27 mouse cellular contexts compared by ENCODE assay signal in the genomic region with DNA sequence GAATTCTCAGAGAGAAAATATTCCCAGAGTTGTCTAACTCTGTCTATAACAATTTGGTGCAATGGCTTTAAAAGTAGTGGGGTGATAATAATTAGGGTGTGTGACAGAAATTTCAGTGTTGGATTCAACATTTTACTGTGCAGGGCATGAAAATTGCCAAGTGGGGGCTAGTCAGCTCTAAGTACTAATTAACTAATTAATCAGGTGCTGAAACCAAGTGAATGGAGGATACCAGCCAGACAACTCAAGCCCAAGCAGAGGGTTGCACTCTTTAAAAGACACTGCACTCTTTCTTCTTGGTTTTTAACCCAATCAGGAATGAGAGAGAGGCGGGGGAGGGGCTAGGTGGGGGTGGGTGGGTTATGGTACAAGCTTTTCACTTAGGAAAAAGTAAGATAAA. TPM values are rescaled to one million over a fixed set of nuclear protein-coding genes. Genes with fewer than 3 reads are reported as not detected.
"Had no signal": no experiment of that assay in that cellular context is flagged by ENCODE, and none has a peak within 500 bp of the region (broad histone marks: within the 10 kb centered on the region; RNA-seq: fewer than 3 reads in every experiment).

No protein-coding gene starts in this region.

- ATAC-seq: midbrain, embryonic 15.5 days had no signal

- H3K4me1 ChIP-seq: liver, embryonic 13.5 days; neural tube, embryonic 12.5 days; neural tube, embryonic 15.5 days had no signal

- H3K27ac ChIP-seq: kidney, postnatal 0 days; layer of hippocampus, adult 2 months; left cerebral cortex, adult 2 months; liver, embryonic 13.5 days; macrophage; midbrain, embryonic 12.5 days; midbrain, embryonic 15.5 days; neural tube, embryonic 12.5 days; neural tube, embryonic 15.5 days; stomach, postnatal 0 days had no signal

- DNase-seq: kidney, adult 2 months; kidney, postnatal 25 days; layer of hippocampus, postnatal 36 days; liver, embryonic 13.5 days; lung, adult 2 months; thymus, adult 2 months; thymus, postnatal 14 days; thymus, postnatal 4 days had no signal

- H3K4me2 ChIP-seq: liver, embryonic 13.5 days; midbrain, embryonic 12.5 days; midbrain, embryonic 15.5 days; neural tube, embryonic 12.5 days; neural tube, embryonic 15.5 days had no signal

- H3K4me3 ChIP-seq: layer of hippocampus, adult 2 months; left cerebral cortex, adult 2 months; liver, embryonic 13.5 days; midbrain, embryonic 12.5 days; midbrain, embryonic 15.5 days; neural tube, embryonic 12.5 days; neural tube, embryonic 15.5 days had no signal

- H3K9ac ChIP-seq: liver, embryonic 13.5 days; midbrain, embryonic 12.5 days; midbrain, embryonic 15.5 days; neural tube, embryonic 12.5 days; neural tube, embryonic 15.5 days had no signal

- H3K9me3 ChIP-seq: liver, embryonic 13.5 days; midbrain, embryonic 15.5 days; neural tube, embryonic 12.5 days; neural tube, embryonic 15.5 days had no signal

- H3K27me3 ChIP-seq: midbrain, embryonic 12.5 days; midbrain, embryonic 15.5 days; neural tube, embryonic 12.5 days; neural tube, embryonic 15.5 days had no signal

- H3K36me3 ChIP-seq: liver, embryonic 13.5 days; midbrain, embryonic 12.5 days; midbrain, embryonic 15.5 days; neural tube, embryonic 12.5 days; neural tube, embryonic 15.5 days had no signal

RNA-seq across cellular contexts. Expression of a gene that starts 6.4 kb away (rescaled TPM):
- polyA plus RNA-seq: kidney, adult 2 months; kidney, embryonic 14.5 days; kidney, postnatal 0 days; large intestine, adult 2 months; limb, embryonic 11.5 days; limb, embryonic 14.5 days; liver, adult 2 months; liver, embryonic 13.5 days; liver, embryonic 16.5 days; lung, adult 2 months; lung, embryonic 16.5 days; macrophage; midbrain, embryonic 12.5 days; midbrain, embryonic 15.5 days; neural tube, embryonic 12.5 days; neural tube, embryonic 15.5 days; small intestine, adult 2 months; spleen, adult 2 months; stomach, embryonic 14.5 days; stomach, postnatal 0 days; thymus, adult 2 months had no signal
